Mouse (Mus musculus): ENCODE results near the gene Rab8b. TPM values are rescaled to one million over a fixed set of nuclear protein-coding genes. Genes with fewer than 3 reads are reported as not detected.
"Not testable (repeated sequence)": the region's sequence is repeated elsewhere in the genome, so short reads cannot be mapped to it uniquely, and the experiment has no call there.

Gene Rab8b
- total RNA-seq, 2 experiments from 2014 or later: 82.1 to 141 TPM

- ATAC-seq (ENCODE audit: poor library complexity, severe bottlenecking): no peak
These were observed 1.6 kb downstream of the Rab8b start for GRCm38 (mm10) chr9:66917892-66918255.

DNA sequence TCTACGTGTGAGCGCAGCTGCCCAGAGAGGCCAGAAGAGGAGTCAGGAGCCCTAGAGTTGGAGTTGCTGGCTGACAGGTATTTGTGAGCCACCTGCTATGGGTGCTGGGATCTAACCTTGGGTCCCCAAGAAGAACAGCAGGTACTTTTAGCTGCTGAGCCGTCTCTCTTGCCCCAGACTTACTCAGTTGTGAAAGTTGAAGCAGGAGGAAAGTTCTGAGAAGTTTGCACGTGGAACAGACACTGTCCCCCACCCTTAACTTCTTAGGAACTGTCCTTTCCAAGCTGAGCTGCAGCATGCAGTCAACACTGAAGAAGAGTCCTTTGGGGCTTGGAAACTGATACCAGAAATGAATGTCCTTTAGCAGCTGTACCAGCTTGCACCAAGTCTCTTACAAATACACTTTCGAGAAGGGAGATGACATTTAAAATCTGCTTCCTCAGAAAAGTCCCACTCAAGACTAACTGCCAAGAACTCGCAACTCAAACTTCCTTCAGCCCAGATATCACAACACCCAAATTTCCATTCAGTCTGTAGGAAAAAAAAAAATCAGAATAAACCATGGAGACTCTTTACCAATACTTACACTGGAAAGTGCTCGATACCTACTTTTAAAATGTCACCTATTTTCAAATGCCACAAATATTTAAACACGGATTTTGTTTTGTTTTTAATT is 2.1 kb downstream of the Rab8b start:
- no peak for ATAC-seq (ENCODE audit: poor library complexity, severe bottlenecking)

- no peak for ATAC-seq (ENCODE audit: poor library complexity, severe bottlenecking)
These were observed 3.4 kb downstream of the Rab8b start for GRCm38 (mm10) chr9:66915869-66916785.

DNA sequence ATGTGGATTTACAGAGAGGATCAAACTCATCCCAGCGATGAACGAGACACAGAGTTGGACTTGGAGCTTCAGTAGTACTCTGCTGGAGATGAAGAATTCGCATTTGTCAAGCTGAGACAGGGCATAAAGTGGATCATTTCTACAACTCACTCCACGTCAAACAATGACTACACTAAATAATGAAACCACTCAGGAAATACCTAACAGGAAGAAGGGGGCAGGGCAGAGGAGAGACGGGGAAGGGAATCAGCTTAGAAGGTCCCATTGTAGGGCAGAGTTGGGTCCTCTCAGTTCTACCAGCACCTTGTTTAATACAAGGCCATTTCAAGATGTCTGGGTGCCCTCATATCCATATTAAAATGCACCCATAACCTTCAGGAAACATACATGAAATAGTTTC is 4.1 kb downstream of the Rab8b start:
- peak; percentile 61 for ATAC-seq (ENCODE audit: poor library complexity, severe bottlenecking)

DNA sequence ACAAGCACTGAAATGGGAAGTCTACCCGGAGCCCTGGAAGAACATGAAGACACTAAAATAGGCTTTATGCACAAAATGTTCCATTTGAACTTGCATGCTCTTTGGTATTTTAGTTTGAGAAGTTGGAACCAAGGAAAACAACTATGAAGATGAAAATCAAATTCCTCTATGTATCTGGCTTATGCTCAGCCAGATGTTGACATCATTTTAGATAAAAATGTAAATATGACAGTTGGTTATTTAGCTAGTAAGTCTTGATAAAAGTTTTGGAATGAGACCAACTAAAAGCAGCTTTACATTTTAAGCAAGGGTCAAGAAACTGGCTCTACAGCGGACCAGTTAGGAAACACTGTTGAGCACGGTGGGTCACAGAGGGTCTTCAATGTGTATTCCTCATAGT is 4.9 kb downstream of the Rab8b start:
- no peak for ATAC-seq (ENCODE audit: poor library complexity, severe bottlenecking)

GRCm38 (mm10) chr9:66913254-66913934 is 6.1 kb downstream of the Rab8b start:
- ATAC-seq (ENCODE audit: poor library complexity, severe bottlenecking): not testable (repeated sequence)

GRCm38 (mm10) chr9:66912304-66912703 is 7.2 kb downstream of the Rab8b start:
- ATAC-seq (ENCODE audit: poor library complexity, severe bottlenecking): no peak

DNA sequence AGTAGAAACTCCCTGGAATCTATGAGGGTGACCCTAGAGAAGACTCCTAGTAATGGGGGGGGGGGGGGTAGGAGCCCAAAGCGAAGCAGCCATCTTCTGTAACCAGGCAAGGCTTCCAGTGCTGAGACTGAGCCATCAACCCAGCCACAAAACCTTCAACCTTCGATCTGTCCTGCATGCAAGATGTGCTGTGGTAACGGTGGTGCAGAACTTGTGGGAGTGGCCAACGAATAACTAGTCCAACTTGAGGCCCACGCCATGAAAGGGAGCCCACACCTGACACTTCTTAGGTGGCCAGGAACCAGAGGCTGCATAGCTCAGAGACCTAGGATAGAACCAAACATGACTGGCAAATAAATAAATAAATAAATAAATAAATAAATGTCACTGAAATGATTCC is 8.8 kb downstream of the Rab8b start:
- ATAC-seq (ENCODE audit: poor library complexity, severe bottlenecking): no peak

DNA sequence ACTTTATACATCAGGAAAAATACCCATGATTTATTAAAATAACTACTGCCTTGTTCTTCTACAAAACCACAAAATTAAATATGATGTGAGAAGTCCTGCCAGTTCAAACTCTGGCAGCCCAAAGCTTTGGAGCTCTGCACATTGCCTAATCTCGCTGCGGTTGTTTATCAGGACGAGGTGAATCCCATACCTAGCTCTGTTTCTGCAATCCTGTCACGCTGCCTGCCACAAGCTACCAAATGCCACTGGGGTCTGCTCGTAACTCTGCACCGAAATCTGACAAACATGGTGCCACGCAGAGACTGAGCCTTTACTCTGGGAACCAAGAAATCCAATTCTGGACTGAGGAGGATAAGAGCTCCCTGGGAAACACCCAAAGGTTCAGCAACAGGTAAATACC is 9.6 kb downstream of the Rab8b start:
- ATAC-seq (ENCODE audit: poor library complexity, severe bottlenecking): no peak

GRCm38 (mm10) chr9:66907746-66908397 is 11.6 kb downstream of the Rab8b start:
- ATAC-seq (ENCODE audit: poor library complexity, severe bottlenecking): peak; percentile 68

DNA sequence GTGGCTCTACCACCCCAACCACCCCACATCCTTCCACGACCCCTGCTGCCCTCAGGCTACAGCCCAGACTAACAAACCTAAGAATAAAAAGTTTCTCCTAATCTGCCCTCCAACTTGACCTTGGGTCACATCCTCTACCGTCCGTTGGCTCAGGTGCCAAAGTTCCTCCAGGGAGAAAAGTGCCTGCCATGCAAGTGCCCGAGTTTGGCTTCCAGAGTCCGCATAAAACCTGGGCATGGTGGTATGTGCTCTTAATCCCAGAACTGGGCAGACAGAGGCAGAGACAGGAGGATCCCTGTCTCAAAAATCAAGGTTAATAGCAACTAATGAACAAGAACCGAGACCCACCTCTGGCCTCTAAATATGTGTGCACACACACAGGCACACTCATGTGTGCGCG is 12.4 kb downstream of the Rab8b start:
- ATAC-seq (ENCODE audit: poor library complexity, severe bottlenecking): no peak

DNA sequence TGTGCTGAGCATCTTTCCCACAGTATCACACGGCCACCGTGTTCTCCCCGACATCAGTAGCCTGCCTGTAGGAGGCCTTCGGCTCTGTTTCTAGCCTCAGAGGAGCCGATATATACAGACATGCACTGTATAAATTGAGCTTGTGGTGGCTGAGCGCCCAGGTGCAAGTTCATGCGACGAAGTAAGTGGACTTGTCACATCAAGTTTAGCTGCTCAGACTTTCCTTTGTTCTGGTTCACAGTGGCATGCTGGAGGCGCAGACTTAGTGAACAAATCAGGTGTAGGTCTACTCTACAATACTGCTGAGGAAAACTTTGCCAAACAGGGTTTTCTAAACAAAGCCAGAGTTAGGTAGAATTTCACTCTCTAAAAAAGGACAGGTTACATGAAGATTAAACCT is 13.5 kb downstream of the Rab8b start:
- ATAC-seq (ENCODE audit: poor library complexity, severe bottlenecking): no peak

DNA sequence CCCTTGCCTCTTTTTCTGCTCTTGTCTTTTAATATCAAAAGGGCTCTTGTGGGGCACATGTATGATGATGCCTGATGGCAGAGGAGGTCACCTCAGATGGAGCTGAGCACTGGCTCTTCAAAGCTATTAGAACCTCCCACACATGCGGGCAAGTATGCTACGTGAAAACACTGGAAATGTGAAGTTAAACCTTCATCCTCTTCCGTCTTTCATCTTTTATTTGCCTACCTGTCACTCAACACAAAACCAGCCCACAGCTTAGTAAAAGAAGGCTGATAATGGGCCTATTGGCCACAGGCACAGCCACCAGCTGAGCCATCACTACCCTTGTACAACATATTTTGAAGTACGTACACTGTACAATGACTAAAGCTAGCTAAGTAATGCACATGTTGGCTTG is 20.0 kb downstream of the Rab8b start:
- no peak for ATAC-seq (ENCODE audit: poor library complexity, severe bottlenecking)

GRCm38 (mm10) chr9:66899072-66899471 is 20.4 kb downstream of the Rab8b start:
- 0 out of 2 replicates have a peak, but pooled peaks have one; percentile 23 for ATAC-seq (ENCODE audit: poor library complexity, severe bottlenecking)

- ATAC-seq (ENCODE audit: poor library complexity, severe bottlenecking): 0 out of 2 replicates have a peak, but pooled peaks have one; percentile 20
These were observed 21.6 kb downstream of the Rab8b start for GRCm38 (mm10) chr9:66897851-66898250.

- ATAC-seq (ENCODE audit: poor library complexity, severe bottlenecking): no peak
These were observed 22.5 kb downstream of the Rab8b start for GRCm38 (mm10) chr9:66896951-66897350.

GRCm38 (mm10) chr9:66895995-66896394 is 23.5 kb downstream of the Rab8b start:
- no peak for ATAC-seq (ENCODE audit: poor library complexity, severe bottlenecking)

- peak; percentile 47 for ATAC-seq (ENCODE audit: poor library complexity, severe bottlenecking)
These were observed 24.3 kb downstream of the Rab8b start for GRCm38 (mm10) chr9:66895035-66895779.

DNA sequence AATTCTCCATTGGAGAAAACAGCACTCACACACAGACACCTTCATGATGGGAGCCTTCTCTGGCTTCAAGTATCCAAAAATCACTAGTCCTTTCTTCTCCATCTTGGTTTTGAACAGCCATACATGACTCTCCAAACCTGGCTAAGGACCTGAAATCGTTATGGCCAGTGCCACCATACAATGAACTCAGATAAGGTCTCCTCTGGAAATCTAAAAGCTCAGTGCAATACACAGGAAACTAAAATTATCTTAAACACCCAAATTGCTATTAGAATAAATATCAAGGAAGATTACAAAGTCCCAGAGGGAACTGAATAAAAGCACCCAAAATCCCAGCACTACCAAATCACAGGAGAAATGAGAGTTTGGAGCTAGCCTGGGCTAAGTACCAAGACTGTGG is 25.1 kb downstream of the Rab8b start:
- no peak for ATAC-seq (ENCODE audit: poor library complexity, severe bottlenecking)

GRCm38 (mm10) chr9:66892456-66892855 is 27.0 kb downstream of the Rab8b start:
- ATAC-seq (ENCODE audit: poor library complexity, severe bottlenecking): not testable (repeated sequence)
